Mouse (Mus musculus) neutrophil, adult 5-6 weeks (primary cell): ENCODE results near the gene Ggt5. TPM values are rescaled to one million over a fixed set of nuclear protein-coding genes. Genes with fewer than 3 reads are reported as not detected.

Experiments
- ATAC-seq: fragments of 151-379, 151-347 bp; 2 replicates; pipeline ENCODE4 v1.8.0; 2017; ENCODE audit warnings: mild to moderate bottlenecking, moderate TSS enrichment; ENCODE audit not compliant: insufficient number of reproducible peaks, poor library complexity, low FRiP score, severe bottlenecking; ENCODE audit errors: extremely low read depth
- total RNA-seq: library from RNA; stranded (forward); fragments of 200-1000 nt; gene quantifications from 2 replicates; pipeline ENCODE4 v1.2.3, GENCODE M21; 2017

Gene Ggt5
- 40.3 and 58.7 TPM in 2 replicates for total RNA-seq

GRCm38 (mm10) chr10:75589129-75589528 lies at the start of gene Ggt5:
TSS of gene Ggt5 (plus strand) at chr10:75589340.
- ATAC-seq, result no peak

GRCm38 (mm10) chr10:75547901-75548300 lies 41.2 kb upstream of the Ggt5 start:
- ATAC-seq, result no peak

- ATAC-seq, result no peak
These were observed 40.7 kb upstream of the Ggt5 start for GRCm38 (mm10) chr10:75548486-75548885.

- ATAC-seq, result no peak
These were observed 39.3 kb upstream of the Ggt5 start for GRCm38 (mm10) chr10:75549886-75550285.

GRCm38 (mm10) chr10:75551175-75551574 lies 38.0 kb upstream of the Ggt5 start:
- ATAC-seq, result peak; percentile 65

- no peak for ATAC-seq
These were observed 37.0 kb upstream of the Ggt5 start for GRCm38 (mm10) chr10:75552106-75552505.

- no peak for ATAC-seq
These were observed 36.3 kb upstream of the Ggt5 start for GRCm38 (mm10) chr10:75552701-75553450.

GRCm38 (mm10) chr10:75554090-75554489 lies 35.0 kb upstream of the Ggt5 start:
- ATAC-seq, result peak; percentile 30; the same call in 1 of the 2 replicates

- ATAC-seq, result no peak
These were observed 33.6 kb upstream of the Ggt5 start for GRCm38 (mm10) chr10:75555557-75555956.

- no peak for ATAC-seq
These were observed 33.1 kb upstream of the Ggt5 start for GRCm38 (mm10) chr10:75556026-75556425.

GRCm38 (mm10) chr10:75558515-75558914 lies 30.6 kb upstream of the Ggt5 start:
- ATAC-seq, result no peak

- ATAC-seq, result no peak
These were observed 30.0 kb upstream of the Ggt5 start for GRCm38 (mm10) chr10:75559041-75559675.

GRCm38 (mm10) chr10:75559676-75560548 lies 29.2 kb upstream of the Ggt5 start, which contains the start of gene Lrrc75b:
TSS of gene Lrrc75b (minus strand) at chr10:75560330.
- ATAC-seq, result no peak

GRCm38 (mm10) chr10:75560549-75560899 lies 28.6 kb upstream of the Ggt5 start:
- ATAC-seq, result no peak

- ATAC-seq, result no peak
These were observed 28.0 kb upstream of the Ggt5 start, which contains the start of gene Ggt1 for GRCm38 (mm10) chr10:75561071-75561654. TSS of gene Ggt1 (plus strand) at chr10:75561604.

- ATAC-seq, result no peak
These were observed 26.5 kb upstream of the Ggt5 start for GRCm38 (mm10) chr10:75562596-75562995.

GRCm38 (mm10) chr10:75564687-75565265 lies 24.4 kb upstream of the Ggt5 start:
- peak; percentile 78 for ATAC-seq

GRCm38 (mm10) chr10:75565436-75565835 lies 23.7 kb upstream of the Ggt5 start:
- ATAC-seq, result peak; percentile 80

GRCm38 (mm10) chr10:75565906-75566305 lies 23.2 kb upstream of the Ggt5 start:
- ATAC-seq, result no peak
